Mouse (Mus musculus) cerebellum, adult 2 months (tissue): Measurements from ENCODE around the gene Ccdc148.

Source experiments
- CTCF ChIP-seq: fragments of 200-500 bp; IDR thresholded peaks from 2 replicates; pipeline ENCODE4 v1.5.1; 2011; ENCODE audit warnings: low read depth, mild to moderate bottlenecking, control low read depth, low read length, moderate library complexity, borderline replicate concordance; ENCODE audit not compliant: insufficient read depth
- POLR2A ChIP-seq: fragments of 200-500 bp; IDR thresholded peaks from 2 replicates; pipeline ENCODE4 v1.6.1; 2011; ENCODE audit warnings: low read length, control low read depth, borderline replicate concordance; ENCODE audit not compliant: insufficient read depth

- TF ChIP-seq CTCF (no peak), POLR2A (no peak)
Measured at GRCm38 (mm10) chr2:58905057-58905456, 255.4 kb downstream of the Ccdc148 start.
